Mouse (Mus musculus) adrenal gland, adult 2 months (tissue): ENCODE measurements around the gene Cyp4a31. TPM values are rescaled to one million over a fixed set of nuclear protein-coding genes. Genes with fewer than 3 reads are reported as not detected.

Source experiments
- polyA plus RNA-seq: library from polyadenylated mRNA; depleted of rRNA; stranded (reverse); fragments of >200 nt; gene quantifications from 2 replicates; pipeline ENCODE4 v1.2.3, GENCODE M21; 2012; rRNA removed
- total RNA-seq, 2 experiments: library from RNA; stranded (reverse); gene quantifications; 2 replicates each; pipeline ENCODE4 v1.2.3; 2021

The Cyp4a31 gene
- total and polyA plus RNA-seq, 3 experiments, result not detected

Other genes with a start within 250 kb of the Cyp4a31 start
- gene Cyp4a12b, start 152.0 kb upstream of the Cyp4a31 start, total RNA-seq, result not detected
- not detected in 2 replicates for gene Cyp4a12b, start 152.0 kb upstream of the Cyp4a31 start, polyA plus RNA-seq
- not detected for gene Cyp4a30b, start 111.0 kb upstream of the Cyp4a31 start, total RNA-seq
- not detected in 2 replicates for gene Cyp4a30b, start 111.0 kb upstream of the Cyp4a31 start, polyA plus RNA-seq
- gene Cyp4a14, start 67.5 kb upstream of the Cyp4a31 start, total RNA-seq, result 1 to 10 TPM in 1 of 2 experiments, not detected in 1; 1.1 TPM
- 0.09 TPM in 1 of 2 replicates, not detected in the other for gene Cyp4a14, start 67.5 kb upstream of the Cyp4a31 start, polyA plus RNA-seq
- 1 to 10 TPM in 1 of 2 experiments, under 1 TPM in 1; 0.17 to 2.6 TPM for gene Cyp4a10, start 45.4 kb upstream of the Cyp4a31 start, total RNA-seq
- gene Cyp4a10, start 45.4 kb upstream of the Cyp4a31 start, polyA plus RNA-seq, result 0.12 TPM in 1 of 2 replicates, not detected in the other
- under 1 TPM; 0.21 to 0.98 TPM for gene Cyp4a32, start 37.3 kb downstream of the Cyp4a31 start, total RNA-seq
- not detected in 2 replicates for gene Cyp4a32, start 37.3 kb downstream of the Cyp4a31 start, polyA plus RNA-seq
- gene Cyp4b1, start 84.1 kb downstream of the Cyp4a31 start, total RNA-seq, result 10 to 100 TPM; 32.6 to 41.4 TPM
- gene Cyp4b1, start 84.1 kb downstream of the Cyp4a31 start, polyA plus RNA-seq, result 41.1 and 54.0 TPM in 2 replicates
- gene Efcab14, start 174.1 kb downstream of the Cyp4a31 start, total RNA-seq, result 10 to 100 TPM; 82.3 to 86.1 TPM
- 29.4 and 31.3 TPM in 2 replicates for gene Efcab14, start 174.1 kb downstream of the Cyp4a31 start, polyA plus RNA-seq
- gene Tex38, start 217.4 kb downstream of the Cyp4a31 start, total RNA-seq, result 1 to 10 TPM; 1.6 to 6.5 TPM
- gene Tex38, start 217.4 kb downstream of the Cyp4a31 start, polyA plus RNA-seq, result 0.38 and 1.1 TPM in 2 replicates
- gene Atpaf1, start 221.2 kb downstream of the Cyp4a31 start, total RNA-seq, result 10 to 100 TPM; 41.9 to 72.8 TPM
- gene Atpaf1, start 221.2 kb downstream of the Cyp4a31 start, polyA plus RNA-seq, result 90.6 and 92.6 TPM in 2 replicates